Mouse (Mus musculus) C2C12 (cell line): Measurements from ENCODE around the gene Lrrn4cl. TPM values are rescaled to one million over a fixed set of nuclear protein-coding genes. Genes with fewer than 3 reads are reported as not detected.

Experiments used
- H3K27me3 ChIP-seq: one replicate; pipeline ENCODE4 v1.6.1; 2011; ENCODE audit not compliant: control insufficient read depth, insufficient read depth, insufficient read length
- H3K36me3 ChIP-seq: one replicate; pipeline ENCODE4 v1.6.1; 2011; ENCODE audit not compliant: control insufficient read depth, insufficient read depth
- H3K4me3 ChIP-seq: one replicate; pipeline ENCODE4 v1.5.1; 2011; ENCODE audit warnings: mild to moderate bottlenecking, control low read depth; ENCODE audit not compliant: poor library complexity, insufficient read depth, severe bottlenecking
- H3K79me2 ChIP-seq: one replicate; pipeline ENCODE4 v1.6.1; 2011; ENCODE audit not compliant: control insufficient read depth, insufficient read depth
- H3K79me3 ChIP-seq: one replicate; pipeline ENCODE4 v1.6.1; 2011; ENCODE audit warnings: low read depth, control low read depth
- H3ac ChIP-seq: one replicate; pipeline ENCODE3; 2011; ENCODE audit warnings: low read depth; ENCODE audit not compliant: control insufficient read depth, insufficient read length
- CEBPB ChIP-seq: IDR thresholded peaks from one replicate; pipeline ENCODE4 v1.6.1; 2011; ENCODE audit warnings: low read depth, mild to moderate bottlenecking, control low read depth, moderate library complexity
- CTCF ChIP-seq: IDR thresholded peaks from one replicate; pipeline ENCODE4 v1.5.1; 2011; ENCODE audit not compliant: control insufficient read depth, insufficient read depth, insufficient read length
- FOSL1 ChIP-seq: IDR thresholded peaks from one replicate; pipeline ENCODE4 v1.8.0; 2011; ENCODE audit warnings: mild to moderate bottlenecking, low read length; ENCODE audit not compliant: poor library complexity, insufficient read depth, severe bottlenecking
- MAX ChIP-seq: IDR thresholded peaks from one replicate; pipeline ENCODE4 v1.6.1; 2011; ENCODE audit warnings: mild to moderate bottlenecking, control low read depth
- MYOD1 ChIP-seq: IDR thresholded peaks from one replicate; pipeline ENCODE4 v1.6.1; 2011; ENCODE audit warnings: low read depth; ENCODE audit not compliant: control insufficient read depth, insufficient read length
- MYOG ChIP-seq: IDR thresholded peaks from one replicate; pipeline ENCODE4 v1.6.1; 2011; ENCODE audit not compliant: control insufficient read depth, insufficient read length; ENCODE audit errors: extremely low read depth
- USF1 ChIP-seq: IDR thresholded peaks from one replicate; pipeline ENCODE4 v1.6.1; 2011; ENCODE audit warnings: low read depth, mild to moderate bottlenecking, control low read depth, moderate library complexity
- polyA plus RNA-seq: library from polyadenylated mRNA; unstranded; fragments of >200 nt; fragmentation: generic; extraction: Trizol; gene quantifications from one replicate; pipeline ENCODE4 v1.2.1, GENCODE M21; 2012; ENCODE audit warnings: missing spikeins

The Lrrn4cl gene
- polyA plus RNA-seq, 1 experiment = 0.25 TPM

GRCm38 (mm10) chr19:8815812-8816211 is 34.8 kb upstream of the Lrrn4cl start:
- Histone ChIP-seq H3K36me3 (peaks cover 61% of the 10 kb centered on the region), H3K27me3 (no peaks in the 10 kb centered on the region), H3K4me3 (no peak overlapping the region), H3K79me2 (peaks cover 77% of the 10 kb centered on the region), H3ac (no peak overlapping the region), H3K79me3 (peaks cover 46% of the 10 kb centered on the region)
- TF ChIP-seq MYOD1 (no peak), CTCF (no peak), CEBPB (no peak), MAX (no peak), MYOG (no peak), USF1 (no peak), FOSL1 (no peak)

- peaks cover 52% of the 10 kb centered on the region for H3K79me3 ChIP-seq
- H3K27me3 ChIP-seq = no peaks in the 10 kb centered on the region
- H3K79me2 ChIP-seq = peaks cover 88% of the 10 kb centered on the region
- H3K36me3 ChIP-seq = peaks cover 56% of the 10 kb centered on the region
- H3ac ChIP-seq = peak overlapping the region; percentile 28
- TF ChIP-seq MYOD1 (no peak), MYOG (no peak), CTCF (no peak), MAX (no peak), FOSL1 (no peak), USF1 (no peak), CEBPB (no peak)
- no peak overlapping the region for H3K4me3 ChIP-seq
Measured at GRCm38 (mm10) chr19:8817001-8817400, 33.6 kb upstream of the Lrrn4cl start.

DNA sequence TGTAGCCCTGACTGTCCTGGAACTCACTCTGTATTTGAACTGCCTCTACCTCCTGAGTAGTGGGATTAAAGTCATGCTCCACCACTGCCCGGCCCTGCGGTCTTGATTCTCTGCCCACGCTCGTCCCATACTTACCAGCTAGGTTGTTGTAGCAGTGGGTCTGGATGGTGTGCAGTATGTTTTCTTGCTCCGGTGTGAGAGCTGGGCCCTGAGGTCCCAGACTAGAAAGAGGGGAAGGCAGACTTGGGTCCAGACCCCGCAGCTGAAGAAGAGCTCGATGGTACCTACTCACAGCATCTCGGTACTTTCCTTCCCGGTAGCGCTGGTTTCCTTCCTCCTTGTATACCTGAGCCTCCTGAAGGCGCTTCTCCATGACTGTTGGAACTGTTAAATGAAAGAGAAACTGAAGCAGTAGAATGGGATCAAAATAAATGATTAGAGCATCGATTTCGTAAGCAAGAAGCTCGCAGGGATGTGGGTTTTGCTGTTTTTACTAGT is 32.2 kb upstream of the Lrrn4cl start:
- TF ChIP-seq MAX (no peak), CTCF (no peak), MYOD1 (no peak), MYOG (no peak), FOSL1 (no peak), USF1 (no peak), CEBPB (no peak)
- H3ac ChIP-seq = peak overlapping the region; percentile 96
- H3K4me3 ChIP-seq = peak overlapping the region; percentile 99
- peaks cover 66% of the 10 kb centered on the region for H3K79me3 ChIP-seq
- peaks cover 54% of the 10 kb centered on the region for H3K36me3 ChIP-seq
- peaks cover 88% of the 10 kb centered on the region for H3K79me2 ChIP-seq
- H3K27me3 ChIP-seq = no peaks in the 10 kb centered on the region

- H3K4me3 ChIP-seq = peak within 1 kb of the TSS; percentile 99
- H3K27me3 ChIP-seq = no peaks in the 10 kb centered on the region
- TF ChIP-seq CTCF (no peak), USF1 (peak; percentile 36), FOSL1 (no peak), MYOG (no peak), CEBPB (peak; percentile 91), MYOD1 (no peak), MAX (peak; percentile 40)
- H3K79me2 ChIP-seq = peaks cover 88% of the 10 kb centered on the region
- H3K79me3 ChIP-seq = peaks cover 72% of the 10 kb centered on the region
- peak within 1 kb of the TSS; percentile 96 for H3ac ChIP-seq
- peaks cover 55% of the 10 kb centered on the region for H3K36me3 ChIP-seq
Measured at GRCm38 (mm10) chr19:8818801-8819595, 31.6 kb upstream of the Lrrn4cl start, which contains the start of gene Ttc9c. TSS of gene Ttc9c (minus strand) at chr19:8819333.

DNA sequence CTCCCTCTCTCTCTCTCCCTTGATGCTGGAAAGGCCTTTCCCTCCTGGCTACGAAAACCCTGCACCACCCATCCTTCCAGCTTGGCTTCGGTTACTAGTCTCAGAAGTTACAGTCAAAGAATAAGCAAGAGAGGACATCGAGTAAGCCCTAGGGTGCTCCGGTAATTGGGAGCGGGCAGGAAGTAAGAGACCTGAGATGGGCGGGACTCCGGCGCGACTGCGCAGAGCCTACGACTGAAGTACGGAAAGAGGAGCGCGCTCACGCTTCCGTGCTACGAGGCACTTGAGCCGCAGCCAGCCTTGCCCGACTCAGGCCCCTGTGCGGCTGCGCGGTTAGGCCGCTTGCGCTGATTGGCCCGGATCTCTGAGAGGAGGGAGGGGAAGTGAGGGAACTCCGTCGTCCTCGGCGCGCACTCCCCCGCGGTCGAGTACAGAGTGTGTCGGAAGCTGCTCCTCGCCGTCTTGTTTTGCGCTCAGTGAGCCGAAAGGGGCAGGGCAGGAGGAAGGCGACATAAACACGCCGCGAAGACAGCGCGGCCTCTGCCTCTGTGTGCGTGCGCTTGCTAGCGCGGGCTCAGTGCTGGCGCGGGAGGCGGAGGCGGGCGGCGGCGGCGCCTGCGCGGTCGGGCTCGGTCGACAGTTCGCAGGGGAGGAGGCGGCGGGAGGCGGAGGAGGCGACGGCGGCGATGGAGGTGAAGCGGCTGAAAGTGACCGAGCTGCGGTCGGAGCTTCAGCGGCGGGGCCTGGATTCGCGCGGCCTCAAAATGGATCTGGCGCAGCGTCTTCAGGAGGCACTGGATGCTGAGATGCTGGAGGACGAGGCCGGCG is 30.8 kb upstream of the Lrrn4cl start, which contains the start of gene Hnrnpul2:
Gene Hnrnpul2, plus strand, starts transcription at position 415 of the 828 bp plus-strand sequence.
- peaks cover 78% of the 10 kb centered on the region for H3K79me3 ChIP-seq
- no peaks in the 10 kb centered on the region for H3K27me3 ChIP-seq
- H3ac ChIP-seq = peak within 1 kb of the TSS; percentile 96
- H3K4me3 ChIP-seq = peak within 1 kb of the TSS; percentile 99
- TF ChIP-seq MAX (peak; percentile 60), CTCF (no peak)
- H3K36me3 ChIP-seq = peaks cover 56% of the 10 kb centered on the region
- H3K79me2 ChIP-seq = peaks cover 88% of the 10 kb centered on the region
